Comparison of ENCODE assay signal across 8 mouse cellular contexts in genomic region chr4:6514823-6515222, GRCm38 (mm10).
DNase-seq lines count a peak whose midpoint lies in the region; ATAC-seq lines count a peak whose summit lies in the region.

No protein-coding gene starts in this region.

- no peaks in the 10 kb centered on the region for H3K9me3 ChIP-seq in intestine, embryonic 14.5 days (ENCODE audit: control insufficient read depth, low read length)
- H3K9me3 ChIP-seq in intestine, embryonic 16.5 days (ENCODE audit: control insufficient read depth, low read length) = no peaks in the 10 kb centered on the region
- no peaks in the 10 kb centered on the region for H3K9me3 ChIP-seq in forebrain, embryonic 16.5 days (ENCODE audit: control insufficient read depth, low read length)

- no peak overlapping the region for H3K9ac ChIP-seq in intestine, embryonic 14.5 days (ENCODE audit: low read length)
- no peak overlapping the region for H3K9ac ChIP-seq in intestine, embryonic 16.5 days (ENCODE audit: low read depth, low read length)
- no peak overlapping the region for H3K9ac ChIP-seq in forebrain, embryonic 16.5 days (replicated peaks; ENCODE audit: low read depth, low read length)

- no peak overlapping the region for H3K4me3 ChIP-seq in intestine, embryonic 14.5 days (ENCODE audit: low read depth, low read length)
- H3K4me3 ChIP-seq in intestine, embryonic 16.5 days (ENCODE audit: low read length) = no peak overlapping the region
- no peak overlapping the region for H3K4me3 ChIP-seq in forebrain, embryonic 16.5 days (replicated peaks; ENCODE audit: low read length)

- DNase-seq in intestine, embryonic 14.5 days (ENCODE audit: low spot score) = peak; percentile 70
- peak; percentile 81 to 82 for DNase-seq in cerebellum, adult 18-20 months
- peak; percentile 92 for DNase-seq in hindlimb bud, embryonic 11.5 days (ENCODE audit: extremely low spot score, low read depth, low spot score)
- DNase-seq in left cerebral cortex, adult 11 months (ENCODE audit: low spot score) = peak; percentile 74
- DNase-seq in right cerebral cortex, postnatal 4 days = peak; percentile 39

- H3K27me3 ChIP-seq in intestine, embryonic 14.5 days (replicated peaks; ENCODE audit: control insufficient read depth, insufficient read depth, low read length) = no peaks in the 10 kb centered on the region
- H3K27me3 ChIP-seq in intestine, embryonic 16.5 days (replicated peaks; ENCODE audit: control insufficient read depth, insufficient read depth, low read length) = no peaks in the 10 kb centered on the region
- H3K27me3 ChIP-seq in forebrain, embryonic 16.5 days (replicated peaks; ENCODE audit: control insufficient read depth, insufficient read depth, low read length) = no peaks in the 10 kb centered on the region

- no peak overlapping the region for H3K4me2 ChIP-seq in intestine, embryonic 14.5 days (ENCODE audit: low read length)
- H3K4me2 ChIP-seq in intestine, embryonic 16.5 days (ENCODE audit: low read depth, low read length) = no peak overlapping the region
- no peak overlapping the region for H3K4me2 ChIP-seq in forebrain, embryonic 16.5 days (ENCODE audit: low read length)

- 21% methylated on average over 6 of the region's 6 CpGs for WGBS in intestine, embryonic 14.5 days
- WGBS in intestine, embryonic 16.5 days = 22% methylated on average over 6 of the region's 6 CpGs
- WGBS in forebrain, embryonic 16.5 days = 23% methylated on average over 6 of the region's 6 CpGs

- H3K4me1 ChIP-seq in intestine, embryonic 14.5 days (replicated peaks; ENCODE audit: control insufficient read depth, insufficient read depth, low read length) = no peaks in the 10 kb centered on the region
- no peaks in the 10 kb centered on the region for H3K4me1 ChIP-seq in intestine, embryonic 16.5 days (ENCODE audit: control insufficient read depth, insufficient read depth, low read length)
- peaks cover 9% of the 10 kb centered on the region for H3K4me1 ChIP-seq in forebrain, embryonic 16.5 days (replicated peaks; ENCODE audit: control insufficient read depth, insufficient read depth, low read length)

- 0 out of 2 replicates have a peak, but pooled peaks have one; percentile 58 for ATAC-seq in intestine, embryonic 14.5 days (replicated peaks; ENCODE audit: low FRiP score, low TSS enrichment, low read depth)
- ATAC-seq in intestine, embryonic 16.5 days = no peak; the same call in 1 of the 2 replicates
- peak; percentile 57 for ATAC-seq in forebrain, embryonic 16.5 days
- peak; percentile 91 for ATAC-seq in megakaryocyte-erythroid progenitor cell, adult 5-6 weeks (replicated peaks; ENCODE audit: low FRiP score, low TSS enrichment, poor library complexity, severe bottlenecking)

- no peaks in the 10 kb centered on the region for H3K36me3 ChIP-seq in intestine, embryonic 14.5 days (ENCODE audit: control insufficient read depth, insufficient read depth, low read length)
- no peaks in the 10 kb centered on the region for H3K36me3 ChIP-seq in intestine, embryonic 16.5 days (ENCODE audit: control insufficient read depth, insufficient read depth, low read length)
- H3K36me3 ChIP-seq in forebrain, embryonic 16.5 days (ENCODE audit: control insufficient read depth, insufficient read depth) = no peaks in the 10 kb centered on the region

- H3K27ac ChIP-seq in intestine, embryonic 14.5 days (ENCODE audit: low read depth) = no peak overlapping the region
- H3K27ac ChIP-seq in intestine, embryonic 16.5 days (ENCODE audit: low read length) = no peak overlapping the region
- no peak overlapping the region for H3K27ac ChIP-seq in forebrain, embryonic 16.5 days (ENCODE audit: low read length)

Comparison
In these comparisons a context has a peak if more than half of its experiments do, and no peak if none do; other contexts are left out.
1. DNase-seq: peak in every context shown above with its lines; median percentile 92 in hindlimb bud, embryonic 11.5 days; 82 in cerebellum, adult 18-20 months; 74 in left cerebral cortex, adult 11 months; 70 in intestine, embryonic 14.5 days; 39 in right cerebral cortex, postnatal 4 days.